Mouse (Mus musculus) thymus, adult 18-20 months (tissue): ENCODE results near the gene Sema6b.

ENCODE experiments used
- DNase-seq, 2 experiments: peaks; one replicate each; pipeline ENCODE4 v3.0.0; 2022; ENCODE audit warnings: mixed read lengths in 2 of 2

Gene Sema6b

DNA sequence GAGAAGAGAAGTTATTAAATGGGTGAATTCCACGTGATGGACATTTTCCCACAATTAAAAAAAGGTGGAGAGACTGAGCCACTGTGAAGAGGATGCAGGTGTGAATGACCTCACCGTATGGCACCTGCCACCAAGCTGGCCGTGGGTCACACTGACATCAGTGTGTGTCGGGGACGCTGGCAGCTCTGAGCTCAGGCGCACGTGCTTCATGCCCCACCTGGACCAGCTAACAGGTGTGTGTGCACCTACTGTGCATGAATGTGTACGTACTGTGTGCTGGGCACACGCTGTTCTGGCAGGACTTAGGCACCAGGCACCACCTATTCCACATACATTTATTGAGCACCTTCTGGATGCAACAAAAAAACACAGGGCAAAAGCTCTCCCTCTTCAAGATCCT, 4.4 kb upstream of the Sema6b start:
- DNase-seq = no peak

- DNase-seq = no peak
These were observed 1.8 kb upstream of the Sema6b start for GRCm38 (mm10) chr17:56141702-56142605.

GRCm38 (mm10) chr17:56139355-56139754, 788 bp downstream of the Sema6b start:
- no peak for DNase-seq

DNA sequence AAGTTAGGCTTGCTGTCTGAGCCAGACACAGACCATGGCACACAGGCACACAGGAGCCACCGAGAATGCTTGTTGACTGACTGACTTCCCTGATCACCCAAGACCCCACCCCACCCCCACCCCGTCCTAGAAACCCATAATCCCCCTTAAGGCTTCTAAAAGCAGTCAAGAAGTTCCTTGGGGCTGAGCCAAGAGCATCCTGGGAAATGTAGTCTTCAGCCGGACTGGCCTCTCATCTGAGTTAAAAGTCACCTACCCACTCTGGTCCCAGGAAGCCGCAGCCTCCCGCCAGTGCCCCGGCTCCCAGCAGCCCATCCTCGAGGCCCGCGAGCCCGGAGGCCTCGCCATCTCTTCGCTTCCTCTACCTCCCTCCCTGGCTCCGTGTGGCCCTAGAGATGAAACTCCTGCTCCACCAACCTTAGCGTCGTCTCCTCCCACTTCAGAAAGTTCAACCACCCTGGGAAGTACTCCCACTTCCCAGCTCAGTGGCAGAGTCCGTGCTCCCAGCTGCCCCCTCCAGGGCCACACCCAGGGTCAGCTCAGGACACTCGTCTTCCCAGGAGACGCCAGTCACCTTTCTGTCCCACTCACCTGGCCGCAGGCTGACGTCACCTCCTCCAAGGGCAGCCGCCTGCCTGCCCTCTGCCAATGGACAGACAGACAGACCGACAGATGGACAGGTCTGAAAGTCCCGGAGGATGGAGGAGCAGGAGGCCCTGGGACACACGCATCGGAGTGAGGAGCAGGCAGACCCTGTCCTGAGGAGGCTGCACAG, 2.1 kb downstream of the Sema6b start:
- DNase-seq = no peak

DNA sequence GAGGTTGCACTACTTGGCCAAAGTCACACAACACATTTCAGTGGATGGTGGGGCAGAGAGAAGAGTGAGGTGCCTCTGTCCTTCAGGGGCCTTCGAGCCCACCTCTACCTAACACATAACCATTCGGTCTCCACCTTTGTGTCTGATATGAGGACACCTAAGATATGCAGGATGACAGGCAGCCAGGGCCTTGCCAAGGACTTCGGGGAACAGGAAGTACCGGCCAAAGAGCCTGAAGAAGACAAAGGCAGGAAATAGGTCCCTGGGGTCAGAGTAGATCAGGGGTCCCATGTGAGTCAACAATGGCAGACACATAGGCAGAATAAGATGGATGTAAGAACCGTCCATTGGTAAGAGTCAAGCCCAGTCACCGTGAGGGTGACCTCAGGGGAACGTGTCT, 3.6 kb downstream of the Sema6b start:
- DNase-seq = no peak

GRCm38 (mm10) chr17:56134463-56134971, 5.6 kb downstream of the Sema6b start:
- DNase-seq = no peak

DNA sequence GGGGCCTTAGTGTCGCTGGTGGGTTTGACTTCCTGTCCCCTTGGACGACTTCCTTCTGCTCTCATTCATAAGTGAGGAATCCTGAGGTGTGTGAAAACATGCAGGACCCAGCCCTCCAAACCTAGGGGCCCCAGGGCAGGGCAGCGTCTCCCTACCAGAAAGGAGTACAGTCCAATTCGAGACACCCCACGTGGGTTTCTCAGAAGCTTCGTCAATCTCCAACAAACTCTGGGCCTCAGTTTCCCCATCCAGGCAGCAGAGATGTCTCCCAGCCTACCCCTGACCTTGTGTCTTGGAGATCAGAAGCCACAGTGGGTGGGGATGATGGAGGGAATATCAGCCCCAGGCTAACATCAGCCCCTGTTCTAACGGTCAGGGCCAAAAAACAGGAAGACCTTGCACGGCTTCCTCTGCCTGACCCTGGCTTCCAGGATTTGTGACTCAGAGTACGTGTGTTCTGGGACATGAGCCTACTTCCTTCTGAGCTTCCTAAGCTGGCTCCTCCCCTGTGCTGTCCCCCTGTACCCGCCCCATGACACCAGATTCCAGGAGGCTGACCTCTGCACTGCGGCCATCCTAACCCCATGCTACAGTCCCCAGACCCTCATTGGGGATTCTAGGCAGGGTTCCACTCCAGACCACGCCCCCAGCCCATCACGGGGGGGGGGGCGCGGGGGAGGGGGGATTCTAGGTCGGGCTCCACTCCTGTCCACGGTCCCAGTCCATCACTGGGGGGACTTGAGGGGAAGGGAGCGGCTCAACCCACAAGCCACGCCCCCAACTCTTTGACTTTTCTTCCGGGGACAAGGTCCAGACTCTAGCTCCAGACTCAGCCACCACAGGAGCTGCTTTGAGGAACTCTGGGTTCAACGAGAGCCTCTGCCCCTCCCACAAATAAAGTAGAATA, 6.4 kb downstream of the Sema6b start:
- DNase-seq = no peak

DNA sequence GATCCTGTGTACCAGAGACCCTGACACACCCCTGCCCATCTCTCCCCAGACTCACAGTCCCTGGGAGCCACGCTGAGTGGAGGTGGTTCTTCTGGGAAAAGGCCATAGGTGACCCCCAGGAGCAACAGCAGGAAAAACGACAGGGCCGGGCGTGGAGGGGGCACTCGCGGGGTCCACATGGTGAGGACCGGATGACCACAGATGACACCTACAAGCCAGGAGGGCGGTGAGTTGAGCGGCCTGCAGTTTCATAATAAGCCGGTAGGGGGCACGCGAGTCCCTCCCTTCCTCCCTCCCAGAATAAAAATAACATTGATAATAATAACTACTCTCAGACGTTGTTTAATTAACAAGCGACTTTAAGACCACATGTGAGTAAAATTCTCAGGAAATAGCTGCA, 7.5 kb downstream of the Sema6b start:
- no peak for DNase-seq

- DNase-seq = peak in 1 of 2 experiments; percentile 48
These were observed 8.3 kb downstream of the Sema6b start for GRCm38 (mm10) chr17:56131814-56132213.

GRCm38 (mm10) chr17:56131136-56131535, 9.0 kb downstream of the Sema6b start:
- DNase-seq = no peak

DNA sequence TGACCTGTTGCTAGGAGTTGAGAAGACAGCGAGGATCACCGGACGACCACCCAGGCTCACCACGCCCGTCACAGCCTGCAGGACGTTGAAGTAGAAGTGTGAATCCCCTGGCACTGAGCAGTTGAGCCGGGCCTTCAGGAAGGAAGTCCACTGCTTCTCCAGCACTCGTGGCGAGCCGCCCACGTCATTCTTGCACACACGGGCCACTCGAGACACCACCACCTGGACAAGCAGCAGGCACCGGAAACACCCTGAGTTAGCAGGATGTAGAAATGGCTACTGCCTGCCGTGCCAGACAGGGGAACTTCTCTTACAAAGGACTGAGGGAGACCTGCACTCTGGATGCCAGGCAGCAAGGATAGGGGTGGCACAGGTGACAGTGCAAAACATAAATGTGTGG, 11.9 kb downstream of the Sema6b start:
- no peak for DNase-seq

DNA sequence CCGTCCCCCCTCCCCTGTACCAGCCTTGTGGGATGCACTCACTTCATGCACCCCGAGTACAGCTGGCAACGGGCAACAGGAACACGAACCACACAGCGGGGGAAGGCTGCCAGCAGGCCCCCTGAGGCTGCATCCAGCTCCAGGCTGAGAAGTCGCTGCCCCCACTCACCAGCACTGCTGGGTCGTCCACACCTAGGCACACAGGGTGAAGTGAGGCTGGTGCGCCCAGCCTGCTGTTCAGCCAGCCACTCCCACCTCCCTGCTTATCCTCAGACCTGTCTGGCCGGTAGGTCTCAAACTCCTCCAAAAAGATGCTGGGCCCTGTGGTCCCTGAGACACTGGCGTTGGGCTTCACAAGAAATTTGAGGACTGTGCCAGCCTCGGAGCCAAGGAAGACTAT, 14.0 kb downstream of the Sema6b start:
- no peak for DNase-seq

- no peak for DNase-seq
These were observed 14.9 kb downstream of the Sema6b start for GRCm38 (mm10) chr17:56125276-56125630.

DNA sequence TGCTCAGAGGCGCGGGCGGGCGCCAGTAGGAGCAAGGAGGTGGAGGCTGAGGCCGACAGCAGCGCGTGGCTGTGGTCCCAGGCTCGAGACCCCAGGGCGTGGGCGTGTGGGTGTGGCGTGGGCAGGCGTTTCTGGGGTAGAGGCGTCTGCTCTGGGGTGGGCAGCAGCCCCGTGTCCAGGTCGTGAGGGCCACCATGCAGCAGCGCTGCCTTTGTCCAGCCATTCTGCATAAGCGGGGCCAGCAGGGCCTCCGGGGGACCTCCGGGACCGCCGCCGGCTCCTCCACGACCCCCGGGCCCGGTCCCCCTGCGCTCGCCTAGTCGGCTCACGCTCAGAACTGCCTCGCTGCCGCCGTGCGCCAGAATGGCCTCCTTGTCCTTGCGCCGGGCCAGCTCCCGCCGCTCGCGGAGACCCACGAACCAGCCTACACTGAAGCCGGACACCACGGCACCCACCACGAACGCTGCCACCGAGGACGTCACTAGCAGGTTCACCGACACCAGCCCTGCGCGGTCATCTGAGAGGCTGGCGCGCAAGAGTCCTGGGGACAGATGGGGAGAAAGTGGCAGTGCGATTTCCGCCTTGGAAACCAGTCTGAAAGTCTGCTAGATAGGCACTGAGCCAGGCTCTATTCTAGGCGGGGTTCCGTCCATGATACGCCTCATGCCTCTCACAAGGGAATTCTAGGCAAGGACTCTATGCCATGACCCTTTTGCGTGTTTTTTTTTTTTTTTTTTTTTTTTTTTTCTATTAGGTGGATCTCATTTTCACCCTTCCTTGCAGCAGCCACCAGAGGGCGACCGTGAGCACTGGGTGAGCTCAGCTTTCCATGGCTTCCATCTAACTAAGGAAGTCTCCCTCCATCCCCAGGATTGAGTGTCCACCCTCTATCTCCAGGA, 15.5 kb downstream of the Sema6b start:
- DNase-seq = no peak

DNA sequence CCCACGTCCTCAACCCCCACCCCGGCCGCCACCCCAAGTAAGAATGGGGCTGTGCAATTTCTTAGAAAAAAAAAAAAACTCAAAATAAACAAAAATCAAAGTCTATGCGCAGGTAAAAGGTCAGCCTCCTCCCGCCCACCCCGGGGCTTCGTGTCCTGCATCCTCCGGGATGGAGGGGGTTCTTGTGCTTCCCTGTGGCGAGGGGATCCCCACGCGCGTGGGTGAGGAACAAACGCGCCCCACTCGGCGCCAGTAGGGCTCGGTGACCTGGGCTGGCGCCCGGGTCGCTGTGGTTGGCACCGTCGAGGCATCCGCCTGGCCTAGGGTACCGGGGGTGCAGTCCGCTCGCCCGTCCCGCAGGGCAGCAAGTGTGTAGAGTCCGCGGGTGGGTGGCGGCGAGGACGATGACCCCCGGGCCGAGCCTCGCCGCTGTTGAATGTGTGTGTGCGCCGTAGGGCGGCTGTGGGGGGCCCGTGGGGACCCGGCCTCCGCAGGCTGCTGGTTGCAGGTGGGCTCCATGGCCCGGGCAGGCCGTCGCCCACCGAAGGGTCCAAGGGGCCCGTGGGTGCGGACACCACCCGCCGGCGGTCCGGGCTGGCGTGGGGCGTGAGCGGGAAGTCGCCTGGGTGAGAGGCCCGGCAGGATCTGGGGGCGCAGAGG, 16.3 kb downstream of the Sema6b start:
- no peak for DNase-seq

GRCm38 (mm10) chr17:56123161-56123560, 17.0 kb downstream of the Sema6b start:
- no peak for DNase-seq

GRCm38 (mm10) chr17:56121826-56122225, 18.3 kb downstream of the Sema6b start, which contains the start of gene Lrg1:
Gene Lrg1, minus strand, starts transcription at chr17:56122001.
- no peak for DNase-seq

DNA sequence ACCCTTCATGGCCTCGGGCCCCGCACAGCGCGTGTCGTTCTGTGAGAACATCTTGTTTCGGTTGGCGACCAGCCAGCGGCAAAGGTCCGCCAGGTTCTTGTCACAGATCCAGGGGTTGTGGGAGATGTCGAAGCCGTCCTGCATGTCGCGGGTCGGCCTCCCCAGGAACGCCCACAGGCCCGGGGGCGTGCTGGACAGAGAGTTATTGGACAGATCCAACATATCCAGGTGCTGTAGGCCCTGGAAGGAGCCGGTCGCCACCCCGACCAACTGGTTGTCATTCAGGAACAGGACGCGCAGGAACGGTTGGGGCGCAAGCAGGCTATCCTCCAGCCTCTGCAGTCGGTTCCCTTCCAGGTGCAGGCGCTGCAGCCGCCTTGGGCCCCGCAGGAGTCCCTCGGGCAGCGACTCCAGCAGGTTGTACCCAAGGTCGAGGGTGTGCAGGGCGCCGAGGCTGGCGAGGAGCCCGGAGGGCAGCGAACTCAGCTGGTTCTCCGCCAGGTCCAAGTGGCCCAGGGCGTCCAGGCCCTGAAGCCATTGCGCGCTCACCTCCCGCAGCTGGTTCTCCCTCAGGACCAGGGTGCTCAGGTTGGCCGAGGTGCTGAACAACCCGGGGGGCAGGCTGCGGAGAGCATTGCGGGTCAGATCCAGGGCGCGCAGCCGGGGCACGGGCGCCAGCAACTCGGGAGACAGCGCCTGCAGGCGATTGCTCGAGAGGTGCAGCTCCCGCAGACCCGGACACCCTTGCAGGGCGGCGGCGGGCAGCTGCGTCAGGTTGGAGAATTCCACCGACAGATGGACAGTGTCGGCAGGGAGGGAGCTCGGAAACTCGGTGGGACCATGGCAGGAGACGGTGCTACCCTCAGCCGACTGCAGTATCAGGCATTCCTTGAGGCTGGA, 19.9 kb downstream of the Sema6b start:
- no peak for DNase-seq

- DNase-seq = no peak
These were observed 20.7 kb downstream of the Sema6b start for GRCm38 (mm10) chr17:56119431-56119830.

GRCm38 (mm10) chr17:56117251-56117710, 22.9 kb downstream of the Sema6b start, which contains the start of gene Plin5:
Gene Plin5, minus strand, starts transcription at chr17:56117596.
- DNase-seq = no peak
